Mouse (Mus musculus) urinary bladder, postnatal 36 days (tissue): Measurements from ENCODE around the gene Tnnc1.

Source experiments
- DNase-seq, 2 experiments: peaks; one replicate each; pipeline ENCODE4 v3.0.0; 2022; ENCODE audit warnings: low spot score in 2 of 2, mixed read lengths in 1 of 2

Tnnc1 gene

GRCm38 (mm10) chr14:31213868-31214267, 5.8 kb downstream of the Tnnc1 start:
- DNase-seq, result no peak

DNA sequence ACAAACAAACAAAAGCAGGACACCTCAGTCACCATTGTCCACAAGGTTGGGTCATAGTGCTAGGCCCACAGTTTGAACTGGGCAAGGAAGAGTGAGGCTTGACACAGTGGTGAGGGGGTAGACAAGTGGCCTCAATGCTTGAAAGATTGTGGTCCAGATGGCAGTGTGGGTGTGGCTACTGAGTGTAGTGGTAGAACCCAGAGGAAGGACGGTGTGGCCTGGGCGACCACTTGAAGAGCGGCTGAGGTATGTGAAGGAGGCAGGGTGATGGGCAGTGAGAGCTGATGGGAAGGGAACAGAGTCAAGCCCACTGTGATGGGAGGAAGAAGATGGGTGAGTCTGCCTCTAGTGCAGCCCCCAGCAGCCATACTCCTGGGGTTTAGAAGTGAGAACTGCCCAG, 6.6 kb downstream of the Tnnc1 start:
- DNase-seq, result no peak

GRCm38 (mm10) chr14:31215157-31216002, 7.3 kb downstream of the Tnnc1 start:
- DNase-seq, result peak in 1 of 2 experiments; percentile 51

DNA sequence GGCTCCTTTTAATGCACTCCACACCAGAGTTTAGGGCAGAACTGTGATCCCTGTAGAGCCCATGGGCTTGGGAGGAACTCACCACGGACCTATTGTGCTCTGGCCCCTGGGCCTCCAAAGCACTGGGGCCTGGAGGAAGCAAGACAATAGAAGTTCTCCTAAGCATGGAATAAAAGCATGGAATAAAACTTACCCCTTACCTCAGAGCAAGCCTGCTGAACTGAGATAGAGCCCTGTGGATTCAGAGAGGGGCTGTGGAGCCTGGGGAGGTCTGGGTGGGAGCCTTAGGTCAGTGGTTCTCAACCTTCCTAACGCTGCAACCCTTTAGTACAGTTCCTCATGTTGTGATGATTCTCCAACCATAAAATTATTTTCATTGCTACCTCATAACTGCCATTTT, 8.7 kb downstream of the Tnnc1 start, which contains the start of gene Nisch:
Gene Nisch (minus strand): TSS at position 101 of the 400 bp plus-strand sequence.
- DNase-seq, result no peak

GRCm38 (mm10) chr14:31217666-31218065, 9.6 kb downstream of the Tnnc1 start, which contains the start of gene Sema3g:
Gene Sema3g, plus strand, starts transcription at chr14:31217860.
- peak in 1 of 2 experiments; percentile 65 for DNase-seq

DNA sequence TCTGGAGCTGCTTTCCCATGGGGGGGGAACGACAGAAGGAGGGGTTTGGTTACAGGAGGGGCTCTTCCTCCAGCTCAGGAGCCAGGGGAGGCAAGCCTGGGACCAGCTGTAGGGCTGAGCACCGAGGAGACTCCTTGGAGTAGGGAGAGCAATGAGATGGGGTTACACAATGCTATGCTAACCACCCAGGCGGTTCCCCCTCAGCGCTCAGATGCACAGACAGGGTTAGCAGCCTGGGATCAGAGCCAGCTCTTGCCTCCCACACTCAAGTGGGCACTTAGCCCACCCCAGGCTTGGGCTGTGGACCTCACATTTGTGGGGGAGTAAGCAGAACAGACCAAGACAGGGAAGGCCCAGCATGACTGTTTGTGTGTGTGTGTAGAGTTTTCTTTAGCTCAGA, 18.9 kb downstream of the Tnnc1 start:
- DNase-seq, result peak in 1 of 2 experiments; percentile 64

DNA sequence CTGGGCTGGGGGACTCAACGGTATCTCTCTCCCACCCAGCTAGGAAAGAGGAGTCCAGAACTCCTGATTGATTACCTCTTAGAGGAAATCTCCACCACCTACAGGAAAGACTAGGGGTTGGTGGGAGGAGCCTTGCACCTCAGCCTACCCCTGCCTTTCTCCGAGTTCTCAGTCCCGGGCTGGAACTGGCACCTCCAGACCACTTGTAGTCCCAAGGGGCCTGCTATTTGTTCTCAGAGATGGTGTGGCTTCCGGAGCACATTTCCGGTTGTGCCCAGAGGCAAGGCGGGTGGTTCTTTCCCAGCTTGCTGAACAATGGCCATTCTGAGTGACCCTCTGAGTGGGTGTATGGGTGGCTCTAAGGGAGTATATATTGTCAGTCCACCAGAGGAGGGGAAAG, 20.1 kb downstream of the Tnnc1 start:
- no peak for DNase-seq

- DNase-seq, result no peak
These were observed 22.3 kb downstream of the Tnnc1 start for GRCm38 (mm10) chr14:31230442-31230841.

GRCm38 (mm10) chr14:31232404-31233069, 24.4 kb downstream of the Tnnc1 start:
- DNase-seq, result no peak

- DNase-seq, result no peak
These were observed 25.2 kb downstream of the Tnnc1 start for GRCm38 (mm10) chr14:31233070-31233995.

DNA sequence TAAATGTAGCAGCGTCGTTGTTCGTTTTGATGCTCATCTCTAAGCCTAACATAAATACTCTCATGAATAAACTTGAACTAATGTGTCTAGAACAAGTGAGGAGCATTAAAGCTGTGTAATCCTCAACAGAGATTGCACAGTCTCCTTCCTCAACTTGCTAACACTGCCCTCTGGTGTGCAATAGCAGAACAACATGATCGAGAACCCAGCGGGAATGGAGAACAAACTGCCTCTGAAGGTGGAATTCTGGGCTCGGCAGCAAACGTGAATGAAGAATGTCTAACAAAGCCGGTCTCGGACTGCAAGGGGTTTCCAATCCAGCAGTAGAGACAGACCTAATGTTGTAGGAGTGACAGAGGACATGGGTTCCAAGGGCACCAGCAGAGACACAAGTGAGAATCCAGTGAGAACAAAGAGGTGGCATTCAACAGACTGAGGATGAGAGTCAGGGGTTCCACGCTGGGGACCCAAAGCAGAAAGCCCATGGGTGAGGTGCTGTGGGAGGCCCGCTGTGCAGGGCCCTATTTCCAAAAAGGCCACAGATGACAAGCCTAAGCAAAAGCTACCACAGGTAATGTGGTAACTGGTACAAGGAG, 26.0 kb downstream of the Tnnc1 start:
- DNase-seq, result peak; percentile 75 to 79

DNA sequence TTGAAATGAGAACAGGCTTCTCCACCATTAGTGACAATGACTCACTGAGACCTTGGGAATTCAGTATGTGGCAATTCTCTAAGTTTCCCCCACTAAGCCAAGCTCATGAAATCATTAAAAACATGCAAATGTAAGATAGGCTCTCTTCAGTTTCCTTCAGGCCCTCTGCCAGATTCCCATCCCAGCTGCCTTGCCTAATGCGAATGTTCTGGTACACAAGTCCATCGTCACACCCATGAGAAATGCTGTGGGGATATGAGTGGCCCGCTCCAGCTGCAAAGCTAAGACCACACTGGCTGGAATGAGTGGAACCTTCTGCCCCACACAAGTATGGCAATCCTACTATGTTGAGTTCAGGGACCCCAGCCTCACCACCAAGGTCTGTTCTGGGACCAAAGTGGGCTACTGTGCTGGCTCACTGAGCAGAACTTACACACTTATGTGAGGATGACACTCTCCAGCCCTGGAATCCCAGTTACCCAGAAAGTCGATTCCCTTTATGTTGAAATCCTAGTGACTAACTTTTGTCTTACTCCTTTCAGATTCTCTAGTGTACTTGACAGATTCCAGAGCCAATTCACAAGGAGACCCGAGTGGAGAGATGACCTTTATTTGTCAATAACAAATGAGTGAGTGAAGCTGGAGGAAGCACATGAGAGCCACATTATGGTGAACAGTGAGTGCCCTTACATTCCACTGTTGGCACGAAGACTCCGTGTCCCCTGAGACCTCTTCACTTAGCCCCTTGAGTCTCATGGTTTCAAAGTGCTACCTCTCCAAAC, 29.2 kb downstream of the Tnnc1 start:
- peak; percentile 19 to 64 for DNase-seq

- no peak for DNase-seq
These were observed 32.4 kb downstream of the Tnnc1 start for GRCm38 (mm10) chr14:31240528-31240927.

DNA sequence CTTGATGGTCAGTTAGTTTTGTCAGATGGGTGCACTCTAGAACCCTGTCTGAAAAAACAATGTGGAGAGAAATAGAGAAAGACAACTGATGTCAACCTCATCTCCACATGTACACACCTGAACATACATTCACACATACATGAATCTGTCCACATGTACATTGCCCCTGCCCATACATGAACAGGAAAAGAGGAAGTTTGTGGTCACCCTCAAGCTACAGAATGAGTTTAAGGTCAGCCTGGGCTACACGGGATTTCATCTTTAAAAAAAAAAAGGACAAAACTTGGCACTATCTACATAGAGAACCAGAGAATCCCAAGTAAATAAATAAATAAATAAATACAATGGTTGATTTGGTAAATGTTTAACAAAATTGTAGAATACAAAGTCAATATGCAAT, 36.7 kb downstream of the Tnnc1 start:
- DNase-seq, result no peak

DNA sequence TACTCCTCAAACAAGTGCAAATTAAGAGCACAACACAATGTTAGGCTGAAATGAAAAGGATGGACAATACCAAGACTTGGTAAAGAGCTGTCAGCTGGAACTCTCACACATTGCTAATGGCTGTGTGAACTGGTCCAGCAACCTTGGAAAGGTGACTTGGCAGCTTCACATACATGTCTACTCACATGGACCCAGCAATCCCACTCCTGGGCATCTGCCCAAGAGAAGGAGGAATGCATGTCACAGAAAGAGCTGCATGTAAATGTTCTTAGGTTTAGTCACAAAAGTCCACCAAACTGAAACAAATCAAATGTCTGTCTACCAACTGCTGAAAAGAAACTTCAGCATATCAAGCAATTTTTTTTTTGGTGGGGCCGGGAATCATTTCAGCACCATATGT, 37.8 kb downstream of the Tnnc1 start:
- DNase-seq, result no peak

DNA sequence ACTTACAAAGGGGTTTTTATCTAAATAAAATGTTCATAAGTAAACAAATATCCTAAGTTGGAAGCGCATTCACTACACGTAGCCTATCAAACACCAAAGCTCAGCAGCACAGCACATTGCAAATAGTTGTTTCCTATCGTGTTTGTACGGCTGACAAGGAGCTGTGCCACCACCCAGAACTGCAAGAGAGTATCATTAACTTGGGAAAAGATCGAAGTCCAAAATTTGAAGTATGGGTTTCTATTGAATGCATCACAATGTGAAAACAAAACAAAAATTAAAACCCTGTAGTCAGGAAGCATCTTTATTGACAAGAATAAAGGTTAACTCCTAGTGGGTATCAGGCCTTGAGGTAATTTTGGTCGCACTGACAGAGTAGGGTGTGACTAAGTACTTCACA, 40.3 kb downstream of the Tnnc1 start:
- no peak for DNase-seq

GRCm38 (mm10) chr14:31250222-31251083, 42.3 kb downstream of the Tnnc1 start:
- DNase-seq, result no peak

DNA sequence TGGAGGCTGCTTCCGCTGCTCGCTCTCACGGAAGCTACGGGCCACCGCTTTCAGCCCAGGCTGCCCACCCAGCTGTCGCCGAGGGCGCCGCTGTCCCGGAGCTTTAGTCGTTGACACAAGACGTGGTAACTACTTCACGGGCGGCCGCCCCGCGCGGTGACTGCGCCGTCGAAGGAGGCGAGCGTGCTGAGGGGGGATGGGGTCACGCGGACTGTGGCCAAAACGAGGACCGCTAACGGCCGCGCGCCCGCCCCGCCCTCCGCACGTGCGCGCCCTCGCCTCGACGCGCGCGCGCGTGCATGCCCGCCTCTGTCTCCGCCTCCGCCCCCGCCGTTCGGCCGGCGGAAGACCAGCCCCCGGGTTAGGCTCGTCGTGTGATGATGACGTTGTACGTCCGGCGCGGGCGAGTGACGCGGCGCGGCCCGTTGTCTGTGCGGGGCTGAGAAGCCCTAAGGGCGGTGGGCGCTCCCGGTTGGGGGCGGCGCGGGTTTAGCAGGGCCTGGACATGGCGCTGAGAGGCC, 43.0 kb downstream of the Tnnc1 start, which contains the start of the genes Phf7 and Bap1:
Gene Phf7 (minus strand): TSS at position 234 of the 521 bp plus-strand sequence.
Gene Bap1 (plus strand): TSS at position 367 of the 521 bp plus-strand sequence.
- DNase-seq, result peak; percentile 93 to 94

GRCm38 (mm10) chr14:31251626-31252025, 43.5 kb downstream of the Tnnc1 start:
- no peak for DNase-seq
